ENCODE assay signal across 31 mouse cellular contexts in the genomic region with DNA sequence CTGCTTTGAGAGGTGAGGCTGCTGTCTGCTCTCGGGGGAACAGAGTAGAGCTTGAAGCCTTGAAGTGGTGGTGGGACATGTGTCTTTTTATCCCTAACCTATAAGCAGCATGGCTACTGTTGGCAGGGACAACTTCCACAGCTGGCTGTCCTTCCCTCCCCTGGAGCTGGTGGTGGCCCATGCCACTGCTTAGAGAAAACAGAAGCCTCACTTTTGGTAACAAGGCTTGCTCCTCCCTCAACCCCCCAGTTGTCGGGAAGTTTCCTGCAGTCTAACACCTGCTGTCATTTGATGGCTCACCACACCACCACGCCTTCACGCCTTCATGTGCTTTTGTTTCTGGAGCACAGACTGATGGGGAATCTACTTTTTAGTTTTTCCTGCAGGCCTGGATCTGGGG. TPM values are rescaled to one million over a fixed set of nuclear protein-coding genes. Genes with fewer than 3 reads are reported as not detected.
DNase-seq lines count a peak whose midpoint lies in the region; ATAC-seq lines count a peak whose summit lies in the region.
"Had no signal": no experiment of that assay in that cellular context is flagged by ENCODE, and none has a peak within 500 bp of the region (broad histone marks: within the 10 kb centered on the region; RNA-seq: fewer than 3 reads in every experiment).

No protein-coding gene starts in this region.

- no peak overlapping the region for H3K27ac ChIP-seq in embryonic facial prominence, embryonic 10.5 days (replicated peaks)
- H3K27ac ChIP-seq in liver, embryonic 11.5 days (ENCODE audit: low read depth, low read length) = no peak overlapping the region
- H3K27ac ChIP-seq: embryonic facial prominence, embryonic 13.5 days; forebrain, embryonic 13.5 days; heart, adult 2 months; hindbrain, embryonic 15.5 days; left cerebral cortex, adult 2 months; limb, embryonic 15.5 days; liver, embryonic 15.5 days; lung, embryonic 15.5 days; stomach, postnatal 0 days had no signal

- peak; percentile 17 for DNase-seq in 416B (ENCODE audit: low read depth)
- peak; percentile 63 for DNase-seq in CD4-positive, CD25-positive, alpha-beta regulatory T cell, adult 2 months (ENCODE audit: low read depth, low spot score)
- DNase-seq in thymus, postnatal 0 days (ENCODE audit: low spot score) = peak; percentile 74
- no peak for DNase-seq in layer of hippocampus, postnatal 25 days (ENCODE audit: extremely low spot score in 1 of 2, low spot score in 1 of 2)
- DNase-seq in adrenal gland, adult 18-20 months (ENCODE audit: low spot score in 2 of 2) = no peak
- DNase-seq in embryonic facial prominence, embryonic 10.5 days (ENCODE audit: low spot score) = no peak
- no peak for DNase-seq in liver, embryonic 11.5 days (ENCODE audit: low spot score)
- DNase-seq: adrenal gland, adult 8-10 months; cerebellum, adult 18-20 months; cerebellum, postnatal 25 days; gastrocnemius, postnatal 10 days; heart, adult 2 months; kidney, postnatal 36 days; left cerebral cortex, postnatal 4 days; lung, postnatal 36 days; midbrain, embryonic 14.5 days; right cerebral cortex, adult 18-20 months; right cerebral cortex, postnatal 4 days had no signal

- no peak overlapping the region for H3K4me3 ChIP-seq in embryonic facial prominence, embryonic 10.5 days
- no peak overlapping the region for H3K4me3 ChIP-seq in liver, embryonic 11.5 days (ENCODE audit: low read depth, low read length)
- H3K4me3 ChIP-seq: embryonic facial prominence, embryonic 13.5 days; erythroblast, embryonic 14.5 days; forebrain, embryonic 13.5 days; heart, adult 2 months; hindbrain, embryonic 15.5 days; left cerebral cortex, adult 2 months; limb, embryonic 15.5 days; liver, embryonic 15.5 days; lung, embryonic 15.5 days had no signal

- 0 out of 2 replicates have a peak, but pooled peaks cover 3% of the 10 kb centered on the region for H3K4me1 ChIP-seq in embryonic facial prominence, embryonic 10.5 days
- no peaks in the 10 kb centered on the region for H3K4me1 ChIP-seq in liver, embryonic 11.5 days (replicated peaks; ENCODE audit: control insufficient read depth, insufficient read depth, low read length)
- H3K4me1 ChIP-seq: embryonic facial prominence, embryonic 13.5 days; forebrain, embryonic 13.5 days; hindbrain, embryonic 15.5 days had no signal

- no peaks in the 10 kb centered on the region for H3K9me3 ChIP-seq in embryonic facial prominence, embryonic 10.5 days
- no peaks in the 10 kb centered on the region for H3K9me3 ChIP-seq in liver, embryonic 11.5 days (ENCODE audit: control insufficient read depth, low read length)
- H3K9me3 ChIP-seq: embryonic facial prominence, embryonic 13.5 days; forebrain, embryonic 13.5 days; hindbrain, embryonic 15.5 days; limb, embryonic 15.5 days; liver, embryonic 15.5 days; lung, embryonic 15.5 days had no signal

- H3K27me3 ChIP-seq in embryonic facial prominence, embryonic 10.5 days (replicated peaks; ENCODE audit: low read depth, poor library complexity, severe bottlenecking) = no peaks in the 10 kb centered on the region
- no peaks in the 10 kb centered on the region; the same call in 1 of the 2 replicates for H3K27me3 ChIP-seq in liver, embryonic 11.5 days (replicated peaks; ENCODE audit: control insufficient read depth, insufficient read depth, low read length)
- H3K27me3 ChIP-seq: embryonic facial prominence, embryonic 13.5 days; forebrain, embryonic 13.5 days; hindbrain, embryonic 15.5 days; liver, embryonic 15.5 days; lung, embryonic 15.5 days had no signal

- no peaks in the 10 kb centered on the region for H3K36me3 ChIP-seq in embryonic facial prominence, embryonic 10.5 days (replicated peaks)
- no peaks in the 10 kb centered on the region for H3K36me3 ChIP-seq in liver, embryonic 11.5 days (ENCODE audit: control insufficient read depth, insufficient read depth, low read length)
- H3K36me3 ChIP-seq: embryonic facial prominence, embryonic 13.5 days; hindbrain, embryonic 15.5 days; limb, embryonic 15.5 days; liver, embryonic 15.5 days; lung, embryonic 15.5 days had no signal

- 85% methylated on average over 4 of the region's 4 CpGs for WGBS in embryonic facial prominence, embryonic 10.5 days
- 60% methylated on average over 4 of the region's 4 CpGs for WGBS in liver, embryonic 11.5 days

- H3K4me2 ChIP-seq in liver, embryonic 11.5 days = no peak overlapping the region
- H3K4me2 ChIP-seq: embryonic facial prominence, embryonic 13.5 days; forebrain, embryonic 13.5 days; hindbrain, embryonic 15.5 days; limb, embryonic 15.5 days; liver, embryonic 15.5 days; lung, embryonic 15.5 days had no signal

- ATAC-seq in inflammation-experienced regulatory T-cells, adult 6 months = peak; percentile 26
- no peak for ATAC-seq in liver, embryonic 11.5 days (replicated peaks; ENCODE audit: low FRiP score)
- ATAC-seq: forebrain, embryonic 13.5 days; intestine, embryonic 16.5 days had no signal

- no peak overlapping the region for H3K9ac ChIP-seq in liver, embryonic 11.5 days (ENCODE audit: low read depth, low read length)
- H3K9ac ChIP-seq: embryonic facial prominence, embryonic 13.5 days; forebrain, embryonic 13.5 days; hindbrain, embryonic 15.5 days; limb, embryonic 15.5 days; liver, embryonic 15.5 days; lung, embryonic 15.5 days had no signal

RNA-seq across cellular contexts. Expression of gene Zc3h12d, which starts 11.9 kb away (rescaled TPM):
- 10 to 100 TPM; 36.9 to 59.8 (median 48.1) TPM for polyA plus RNA-seq in inflammation-experienced regulatory T-cells, adult 6 months (2017; shearing (Covaris generic))
- polyA plus RNA-seq in thymus, postnatal 0 days (2015; fragmentation: Nextera tagmentation; extraction: Ambion mirVana) = 2.4 and 2.5 TPM in 2 replicates
- total RNA-seq in layer of hippocampus, postnatal 25 days (2021) = under 1 TPM; 0.10 to 0.12 TPM
- total RNA-seq in adrenal gland, adult 18-20 months (2021) = under 1 TPM; 0.13 to 0.38 TPM
- 0.09 and 0.12 TPM in 2 replicates for polyA plus RNA-seq in embryonic facial prominence, embryonic 10.5 days (2016; fragmentation: Nextera tagmentation; extraction: Ambion mirVana)
- polyA plus RNA-seq in liver, embryonic 11.5 days (2014; fragmentation: Nextera tagmentation; extraction: Ambion mirVana) = 0.05 and 0.16 TPM in 2 replicates
- total RNA-seq: megakaryocyte-erythroid progenitor cell, adult 5-6 weeks had no signal
- polyA plus RNA-seq: C2C12; erythroblast, embryonic 14.5 days; forebrain, embryonic 13.5 days had no signal

RNA-seq across cellular contexts. Expression of gene Ppil4, which starts 51.5 kb away (rescaled TPM):
- 10 to 100 TPM; 73.7 to 85.7 (median 82.6) TPM for polyA plus RNA-seq in inflammation-experienced regulatory T-cells, adult 6 months (2017; shearing (Covaris generic))
- 49.8 and 52.5 TPM in 2 replicates for polyA plus RNA-seq in thymus, postnatal 0 days (2015; fragmentation: Nextera tagmentation; extraction: Ambion mirVana)
- 10 to 100 TPM; 31.9 to 32.1 TPM for total RNA-seq in layer of hippocampus, postnatal 25 days (2021)
- total RNA-seq in adrenal gland, adult 18-20 months (2021) = 10 to 100 TPM; 25.5 to 30.8 TPM
- 41.6 and 41.9 TPM in 2 replicates for polyA plus RNA-seq in embryonic facial prominence, embryonic 10.5 days (2016; fragmentation: Nextera tagmentation; extraction: Ambion mirVana)
- 44.3 and 53.0 TPM in 2 replicates for polyA plus RNA-seq in liver, embryonic 11.5 days (2014; fragmentation: Nextera tagmentation; extraction: Ambion mirVana)

RNA-seq across cellular contexts. Expression of gene Ginm1, which starts 51.5 kb away (rescaled TPM):
- 10 to 100 TPM; 64.3 to 74.6 (median 72.9) TPM for polyA plus RNA-seq in inflammation-experienced regulatory T-cells, adult 6 months (2017; shearing (Covaris generic))
- 58.0 and 67.5 TPM in 2 replicates for polyA plus RNA-seq in thymus, postnatal 0 days (2015; fragmentation: Nextera tagmentation; extraction: Ambion mirVana)
- total RNA-seq in layer of hippocampus, postnatal 25 days (2021) = 10 to 100 TPM; 18.8 to 20.6 TPM
- total RNA-seq in adrenal gland, adult 18-20 months (2021) = 100 to 1,000 TPM; 173 to 253 TPM
- 44.7 and 52.8 TPM in 2 replicates for polyA plus RNA-seq in embryonic facial prominence, embryonic 10.5 days (2016; fragmentation: Nextera tagmentation; extraction: Ambion mirVana)
- 41.5 and 48.0 TPM in 2 replicates for polyA plus RNA-seq in liver, embryonic 11.5 days (2014; fragmentation: Nextera tagmentation; extraction: Ambion mirVana)

Comparison
In these comparisons a context has a peak if more than half of its experiments do, and no peak if none do; other contexts are left out.
1. DNase-seq: peak in 416B (single experiment), CD4-positive, CD25-positive, alpha-beta regulatory T cell, adult 2 months (single experiment) and thymus, postnatal 0 days (single experiment); none in layer of hippocampus, postnatal 25 days (0 of 2), adrenal gland, adult 18-20 months (0 of 2), embryonic facial prominence, embryonic 10.5 days (single experiment) and liver, embryonic 11.5 days (single experiment).
2. RNA of gene Zc3h12d, which starts 11.9 kb away (polyA plus RNA-seq): 36.9 to 59.8 TPM in inflammation-experienced regulatory T-cells, adult 6 months; 2.4 to 2.5 TPM in thymus, postnatal 0 days, 0.09 to 0.12 TPM in embryonic facial prominence, embryonic 10.5 days and 0.05 to 0.16 TPM in liver, embryonic 11.5 days; every median in the first group is over 10 times any median in the second.